Mouse (Mus musculus): ENCODE results near the gene Slc12a7. TPM values are rescaled to one million over a fixed set of nuclear protein-coding genes. Genes with fewer than 3 reads are reported as not detected.

Slc12a7 gene
- polyA plus RNA-seq, 1 experiment from 2014 or later = 40.1 TPM

- Histone ChIP-seq H3K4me3 (peak overlapping the region; percentile 82), H3K9me3 (no peaks in the 10 kb centered on the region), H3K27ac (peak overlapping the region; percentile 64), H3K36me3 (0 out of 2 replicates have a peak, but pooled peaks cover 6% of the 10 kb centered on the region), H3K4me2 (replicated peaks) (peak overlapping the region; percentile 76), H3K4me1 (peaks cover 44% of the 10 kb centered on the region), H3K9ac (peak overlapping the region; percentile 81), H3K27me3 (no peaks in the 10 kb centered on the region)
- peak; percentile 23; the same call in 1 of the 2 replicates for ATAC-seq (ENCODE audit: insufficient number of reproducible peaks, insufficient read depth, low FRiP score, low TSS enrichment)
- under 1% methylated on average over 11 of the region's 11 CpGs for WGBS
Observed at GRCm38 (mm10) chr13:73764256-73764775, 31.4 kb downstream of the Slc12a7 start.

DNA sequence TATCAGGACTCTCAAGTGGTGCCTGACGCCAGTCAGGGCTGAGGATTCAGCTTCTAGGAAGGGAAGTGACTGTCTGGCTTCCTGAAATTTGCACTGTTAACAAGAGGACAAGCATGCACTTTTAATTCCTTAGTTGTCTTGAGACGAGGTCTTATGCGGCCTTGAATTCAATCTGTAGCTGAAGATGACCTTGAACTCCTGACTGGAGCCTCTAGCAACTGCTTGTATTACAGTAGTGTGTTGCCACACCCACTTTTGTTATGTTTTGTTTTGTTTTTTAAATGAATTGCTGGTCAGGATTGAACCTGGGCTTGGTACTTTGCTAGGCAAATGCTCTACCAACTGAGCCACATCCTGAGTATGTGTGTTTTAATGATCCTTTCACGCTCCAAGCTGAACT is 32.5 kb downstream of the Slc12a7 start:
- no peaks in the 10 kb centered on the region for H3K27me3 ChIP-seq
- H3K36me3 ChIP-seq = 0 out of 2 replicates have a peak, but pooled peaks cover 6% of the 10 kb centered on the region
- ATAC-seq (ENCODE audit: insufficient number of reproducible peaks, insufficient read depth, low FRiP score, low TSS enrichment) = no peak
- peak overlapping the region; percentile 82 for H3K4me3 ChIP-seq
- H3K27ac ChIP-seq = no peak overlapping the region
- H3K4me2 ChIP-seq (replicated peaks) = peak overlapping the region; percentile 76
- no peaks in the 10 kb centered on the region for H3K9me3 ChIP-seq
- peak overlapping the region; percentile 81 for H3K9ac ChIP-seq
- 58% methylated on average over 4 of the region's 4 CpGs for WGBS
- peaks cover 49% of the 10 kb centered on the region for H3K4me1 ChIP-seq

DNA sequence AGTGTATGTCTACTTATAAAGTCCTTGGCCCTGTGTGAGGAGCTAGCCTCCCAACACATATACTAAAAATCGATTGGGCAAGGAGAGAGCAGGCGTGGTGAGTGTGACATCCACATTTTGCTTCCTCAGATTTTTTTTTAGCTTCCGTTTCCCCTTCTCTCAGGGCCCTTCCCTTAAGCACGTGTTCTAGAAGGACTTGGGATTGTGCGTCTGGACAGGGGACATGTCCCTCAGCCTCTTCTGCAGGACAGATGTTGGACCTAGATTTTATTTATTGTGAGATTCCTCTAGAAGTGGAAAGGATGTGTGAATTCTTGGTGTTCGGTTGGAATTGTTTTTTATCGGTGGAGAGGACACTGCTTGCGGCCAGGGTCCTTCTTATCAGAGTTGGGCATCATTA is 34.3 kb downstream of the Slc12a7 start:
- H3K4me2 ChIP-seq (replicated peaks) = no peak overlapping the region
- H3K27ac ChIP-seq = no peak overlapping the region
- no peaks in the 10 kb centered on the region for H3K27me3 ChIP-seq
- H3K4me3 ChIP-seq = no peak overlapping the region
- H3K4me1 ChIP-seq = peaks cover 63% of the 10 kb centered on the region
- 87% methylated on average over 8 of the region's 8 CpGs for WGBS
- H3K9me3 ChIP-seq = no peaks in the 10 kb centered on the region
- no peak for ATAC-seq (ENCODE audit: insufficient number of reproducible peaks, insufficient read depth, low FRiP score, low TSS enrichment)
- no peak overlapping the region for H3K9ac ChIP-seq
- H3K36me3 ChIP-seq = 0 out of 2 replicates have a peak, but pooled peaks cover 6% of the 10 kb centered on the region

- no peaks in the 10 kb centered on the region for H3K27me3 ChIP-seq
- no peak for ATAC-seq (ENCODE audit: insufficient number of reproducible peaks, insufficient read depth, low FRiP score, low TSS enrichment)
- 0 out of 2 replicates have a peak, but pooled peaks cover 6% of the 10 kb centered on the region for H3K36me3 ChIP-seq
- no peaks in the 10 kb centered on the region for H3K9me3 ChIP-seq
- no peak overlapping the region for H3K4me3 ChIP-seq
- WGBS = 71% methylated on average over 5 of the region's 5 CpGs
- H3K27ac ChIP-seq = no peak overlapping the region
- no peak overlapping the region for H3K9ac ChIP-seq
- H3K4me1 ChIP-seq = peaks cover 68% of the 10 kb centered on the region
- no peak overlapping the region for H3K4me2 ChIP-seq (replicated peaks)
Observed at GRCm38 (mm10) chr13:73767754-73768153, 34.9 kb downstream of the Slc12a7 start.

DNA sequence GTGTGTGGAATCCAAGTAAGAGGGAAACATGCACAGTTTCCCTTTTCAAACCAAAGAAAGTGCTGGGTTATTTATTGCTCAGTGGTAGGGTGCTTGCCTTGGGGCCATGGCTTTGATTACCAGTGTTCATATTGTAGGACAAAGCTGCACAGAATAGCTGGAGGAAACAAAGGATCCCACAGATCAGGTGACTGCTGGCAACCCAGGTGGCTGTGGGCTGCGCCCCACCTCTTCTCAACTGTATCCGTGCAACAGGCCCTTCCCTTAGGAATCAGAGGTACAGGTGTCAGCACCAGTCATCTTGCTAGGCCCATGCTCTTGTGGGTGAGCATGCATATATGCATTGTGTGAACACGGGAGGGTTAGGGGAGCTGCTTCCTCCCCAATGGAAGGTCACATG is 35.4 kb downstream of the Slc12a7 start:
- no peak overlapping the region for H3K9ac ChIP-seq
- H3K36me3 ChIP-seq = 0 out of 2 replicates have a peak, but pooled peaks cover 6% of the 10 kb centered on the region
- H3K27me3 ChIP-seq = no peaks in the 10 kb centered on the region
- no peaks in the 10 kb centered on the region for H3K9me3 ChIP-seq
- 74% methylated on average over 3 of the region's 3 CpGs for WGBS
- H3K4me2 ChIP-seq (replicated peaks) = no peak overlapping the region
- no peak overlapping the region for H3K4me3 ChIP-seq
- H3K27ac ChIP-seq = no peak overlapping the region
- peaks cover 70% of the 10 kb centered on the region for H3K4me1 ChIP-seq
- no peak for ATAC-seq (ENCODE audit: insufficient number of reproducible peaks, insufficient read depth, low FRiP score, low TSS enrichment)

GRCm38 (mm10) chr13:73769916-73770682 is 37.2 kb downstream of the Slc12a7 start:
- Histone ChIP-seq H3K27ac (no peak overlapping the region), H3K4me2 (replicated peaks) (no peak overlapping the region), H3K9me3 (no peaks in the 10 kb centered on the region), H3K4me3 (no peak overlapping the region), H3K9ac (no peak overlapping the region), H3K27me3 (no peaks in the 10 kb centered on the region), H3K36me3 (0 out of 2 replicates have a peak, but pooled peaks cover 6% of the 10 kb centered on the region), H3K4me1 (peaks cover 71% of the 10 kb centered on the region)
- WGBS = 84% methylated on average over 4 of the region's 4 CpGs
- no peak for ATAC-seq (ENCODE audit: insufficient number of reproducible peaks, insufficient read depth, low FRiP score, low TSS enrichment)

DNA sequence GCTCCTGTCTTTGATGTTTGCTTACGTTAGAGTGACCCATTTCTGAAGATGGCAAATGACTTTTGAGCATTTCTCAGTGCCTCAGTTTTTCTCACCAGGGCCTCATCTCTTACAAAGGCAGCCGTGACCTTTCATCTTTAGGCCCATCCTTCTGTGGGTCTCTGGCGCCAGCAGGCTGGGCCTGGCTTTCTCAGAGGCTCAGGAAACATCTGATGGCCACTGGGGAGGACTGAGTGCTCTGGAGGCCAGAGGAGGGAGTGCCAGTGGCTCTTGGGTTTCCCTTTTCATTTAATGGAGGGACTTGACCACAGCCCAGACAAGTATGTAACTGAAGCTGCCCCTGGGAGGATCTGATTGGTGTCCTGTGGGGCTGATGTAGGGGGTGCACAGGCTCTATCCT is 38.2 kb downstream of the Slc12a7 start:
- Histone ChIP-seq H3K4me3 (no peak overlapping the region), H3K36me3 (0 out of 2 replicates have a peak, but pooled peaks cover 6% of the 10 kb centered on the region), H3K4me2 (replicated peaks) (no peak overlapping the region), H3K27ac (no peak overlapping the region), H3K9ac (no peak overlapping the region), H3K27me3 (no peaks in the 10 kb centered on the region), H3K9me3 (no peaks in the 10 kb centered on the region), H3K4me1 (peaks cover 60% of the 10 kb centered on the region)
- no peak for ATAC-seq (ENCODE audit: insufficient number of reproducible peaks, insufficient read depth, low FRiP score, low TSS enrichment)
- WGBS = 69% methylated on average over 3 of the region's 3 CpGs

- ATAC-seq (ENCODE audit: insufficient number of reproducible peaks, insufficient read depth, low FRiP score, low TSS enrichment) = no peak
- Histone ChIP-seq H3K27ac (peak overlapping the region; percentile 42), H3K9ac (no peak overlapping the region), H3K4me1 (peaks cover 51% of the 10 kb centered on the region), H3K36me3 (0 out of 2 replicates have a peak, but pooled peaks cover 6% of the 10 kb centered on the region), H3K27me3 (no peaks in the 10 kb centered on the region), H3K9me3 (no peaks in the 10 kb centered on the region), H3K4me2 (replicated peaks) (no peak overlapping the region), H3K4me3 (no peak overlapping the region)
- 39% methylated on average over 2 of the region's 2 CpGs for WGBS
Observed at GRCm38 (mm10) chr13:73772655-73773054, 39.8 kb downstream of the Slc12a7 start.

- WGBS = 69% methylated on average over 4 of the region's 4 CpGs
- Histone ChIP-seq H3K9me3 (no peaks in the 10 kb centered on the region), H3K9ac (no peak overlapping the region), H3K4me3 (no peak overlapping the region), H3K4me1 (peaks cover 44% of the 10 kb centered on the region), H3K27me3 (no peaks in the 10 kb centered on the region), H3K4me2 (replicated peaks) (no peak overlapping the region), H3K36me3 (no peaks in the 10 kb centered on the region), H3K27ac (peak overlapping the region; percentile 42)
- no peak for ATAC-seq (ENCODE audit: insufficient number of reproducible peaks, insufficient read depth, low FRiP score, low TSS enrichment)
Observed at GRCm38 (mm10) chr13:73773519-73774205, 40.8 kb downstream of the Slc12a7 start.

DNA sequence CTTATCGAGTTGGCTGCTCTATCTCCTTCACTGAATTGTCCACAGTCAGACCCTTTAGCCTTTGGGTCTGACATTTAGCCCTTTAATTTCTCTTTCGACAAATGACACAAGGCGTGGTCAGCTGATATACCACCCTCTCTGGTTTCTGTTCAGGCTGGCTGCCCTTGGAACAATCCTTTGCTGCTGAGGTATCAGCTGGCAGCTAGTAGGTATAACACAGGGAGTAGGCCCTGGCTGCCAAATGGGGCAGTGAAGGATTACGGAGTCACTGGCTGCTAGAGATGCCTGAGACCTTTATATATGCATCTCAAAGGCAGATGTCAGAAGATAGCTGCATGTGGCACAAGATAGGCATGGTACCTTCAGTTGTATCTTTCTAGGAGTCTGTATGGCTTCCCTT is 42.9 kb downstream of the Slc12a7 start:
- WGBS = 81% methylated on average over 4 of the region's 4 CpGs
- Histone ChIP-seq H3K4me2 (replicated peaks) (no peak overlapping the region), H3K4me3 (no peak overlapping the region), H3K36me3 (0 out of 2 replicates have a peak, but pooled peaks cover 3% of the 10 kb centered on the region), H3K9ac (no peak overlapping the region), H3K27me3 (no peaks in the 10 kb centered on the region), H3K27ac (no peak overlapping the region), H3K9me3 (no peaks in the 10 kb centered on the region), H3K4me1 (peaks cover 32% of the 10 kb centered on the region)
- ATAC-seq (ENCODE audit: insufficient number of reproducible peaks, insufficient read depth, low FRiP score, low TSS enrichment) = no peak

DNA sequence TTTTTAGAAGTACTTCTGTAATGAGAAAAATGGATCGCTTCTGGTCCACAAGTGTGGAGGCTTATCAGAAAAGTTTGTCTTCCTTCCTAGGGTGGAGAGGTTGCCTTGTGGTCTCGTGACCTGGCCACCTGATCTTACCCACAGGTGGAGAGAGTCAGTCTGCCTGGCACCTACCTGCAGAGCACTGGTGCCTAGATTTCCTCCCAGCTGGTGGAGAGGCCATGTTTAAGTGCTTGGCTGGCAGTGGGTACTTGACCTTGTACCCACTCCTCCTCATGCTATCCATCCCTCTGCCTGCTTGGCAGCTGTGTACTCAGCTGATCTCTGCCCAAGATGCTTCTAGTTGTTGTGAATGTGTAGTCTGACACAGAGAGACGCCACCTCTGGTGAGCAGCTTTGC is 44.7 kb downstream of the Slc12a7 start:
- 0 out of 2 replicates have a peak, but pooled peaks cover 3% of the 10 kb centered on the region for H3K36me3 ChIP-seq
- ATAC-seq (ENCODE audit: insufficient number of reproducible peaks, insufficient read depth, low FRiP score, low TSS enrichment) = no peak
- H3K27ac ChIP-seq = no peak overlapping the region
- H3K9ac ChIP-seq = no peak overlapping the region
- H3K9me3 ChIP-seq = no peaks in the 10 kb centered on the region
- WGBS = 71% methylated on average over 3 of the region's 3 CpGs
- H3K27me3 ChIP-seq = no peaks in the 10 kb centered on the region
- no peak overlapping the region for H3K4me3 ChIP-seq
- H3K4me2 ChIP-seq (replicated peaks) = no peak overlapping the region
- peaks cover 22% of the 10 kb centered on the region for H3K4me1 ChIP-seq
